Mouse (Mus musculus) liver, embryonic 14.5 days (tissue): ENCODE measurements around the gene Wdr17. TPM values are rescaled to one million over a fixed set of nuclear protein-coding genes. Genes with fewer than 3 reads are reported as not detected.

Source experiments
- ATAC-seq: fragments of 200-750 bp; cut with Nextera tagmentation; 2 replicates; pipeline ENCODE4 v1.8.0; 2017; ENCODE audit warnings: moderate number of reproducible peaks, mild to moderate bottlenecking, moderate library complexity; ENCODE audit not compliant: insufficient read depth
- DNase-seq, 3 experiments: peaks; one replicate each; pipeline ENCODE4 v3.0.0-alpha.2; 2012 to 2013; ENCODE audit warnings: low read depth in 3 of 3, low spot score in 3 of 3
- H3K27ac ChIP-seq: fragments of 300-500 bp; sonication (generic); 2 replicates; pipeline ENCODE4 v1.5.1; 2014; ENCODE audit warnings: moderate library complexity, mild to moderate bottlenecking, control low read depth, inconsistent platforms
- H3K27me3 ChIP-seq: fragments of 300-500 bp; sonication (generic); 2 replicates; pipeline ENCODE4 v1.6.1; 2014; ENCODE audit warnings: mild to moderate bottlenecking, low read length, moderate library complexity; ENCODE audit not compliant: control insufficient read depth, insufficient read depth
- H3K36me3 ChIP-seq: fragments of 300-500 bp; sonication (generic); replicated peaks from 2 replicates; pipeline ENCODE4 v1.6.1; 2014; ENCODE audit warnings: low read depth; ENCODE audit not compliant: control insufficient read depth, insufficient read depth
- H3K4me1 ChIP-seq, 2 experiments: fragments of 200-500 bp in 1 of 2; fragments of 300-500 bp in 1 of 2; sonication (generic) in 1 of 2; replicated peaks; 2 replicates each; pipeline ENCODE4 v1.6.1; 2012 to 2014; ENCODE audit warnings: antibody characterized with exemption in 1 of 2, inconsistent platforms in 1 of 2, low read length in 1 of 2; ENCODE audit not compliant: control insufficient read depth in 2 of 2, insufficient read depth in 2 of 2
- H3K4me2 ChIP-seq: fragments of 300-500 bp; sonication (generic); 2 replicates; pipeline ENCODE4 v1.6.1; 2014; ENCODE audit warnings: low read depth, mild to moderate bottlenecking, control low read depth, moderate library complexity
- H3K4me3 ChIP-seq, 2 experiments: fragments of 200-500 bp in 1 of 2; fragments of 300-500 bp in 1 of 2; sonication (generic) in 1 of 2; 2 replicates each; pipeline ENCODE4 v1.5.1; 2012 to 2014; ENCODE audit warnings: low read depth in 2 of 2, low read length in 2 of 2, mild to moderate bottlenecking in 2 of 2, control low read depth in 1 of 2, inconsistent platforms in 1 of 2, moderate library complexity in 1 of 2; ENCODE audit not compliant: insufficient read depth in 1 of 2
- H3K9ac ChIP-seq: fragments of 300-500 bp; sonication (generic); replicated peaks from 2 replicates; pipeline ENCODE4 v1.6.1; 2014; ENCODE audit warnings: mild to moderate bottlenecking, control low read depth, moderate library complexity
- H3K9me3 ChIP-seq: fragments of 300-500 bp; sonication (generic); 2 replicates; pipeline ENCODE4 v1.6.1; 2016; ENCODE audit warnings: low read length, mixed read lengths; ENCODE audit not compliant: control insufficient read depth
- CTCF ChIP-seq: IDR thresholded peaks from 2 replicates; pipeline ENCODE4 v1.5.1; 2016; ENCODE audit warnings: antibody characterized with exemption, low read depth, control low read depth
- EP300 ChIP-seq: IDR thresholded peaks from 2 replicates; pipeline ENCODE4 v1.6.1; 2016; ENCODE audit warnings: antibody characterized with exemption, low read depth
- WGBS: fragments of 180-500 bp; shearing (Covaris S2); extraction: QIAGEN DNeasy Blood & Tissue Kit; methylation state at CpG from one replicate; pipeline ENCODE4 v1.1.7; 2014; ENCODE audit not compliant: insufficient replicate concordance; 5-methylcytosine and 5-hydroxymethylcytosine counted together
- polyA plus RNA-seq, 2 experiments: library from polyadenylated mRNA; depleted of rRNA in 1 of 2; stranded (reverse) in 1 of 2; unstranded in 1 of 2; fragments of >200 nt; fragmentation: Nextera tagmentation in 1 of 2; extraction: Ambion mirVana in 1 of 2; gene quantifications; 2 replicates each; pipeline versions ENCODE4 v1.2.1 to v1.2.3; 2012 to 2014

The Wdr17 gene
- polyA plus RNA-seq, 2 experiments, result 0.01 to 0.09 TPM

- H3K4me2 ChIP-seq, result peak within 1 kb of the TSS; percentile 48
- peaks cover 0 to 4% of the 10 kb centered on the region in 2 experiments; a peak in 1 of 4 replicates for H3K4me1 ChIP-seq
- no peaks in the 10 kb centered on the region for H3K27me3 ChIP-seq
- H3K9ac ChIP-seq, result no peak within 1 kb of the TSS
- 20% methylated on average over 21 of the region's 21 CpGs for WGBS
- ATAC-seq, result peak; percentile 56
- DNase-seq, result peak; percentile 43 to 49 (median 44)
- no peaks in the 10 kb centered on the region for H3K36me3 ChIP-seq
- no peak within 1 kb of the TSS for H3K4me3 ChIP-seq
- H3K27ac ChIP-seq, result no peak within 1 kb of the TSS
- TF ChIP-seq CTCF, result no peak
- TF ChIP-seq EP300, result no peak
- H3K9me3 ChIP-seq, result no peaks in the 10 kb centered on the region
Observed at GRCm38 (mm10) chr8:54600671-54601251, 286.2 kb downstream of the Wdr17 start, which contains the start of gene Spata4. Gene Spata4, plus strand, starts transcription at chr8:54600781.

- no peak overlapping the region for H3K4me3 ChIP-seq
- DNase-seq (no peak), ATAC-seq (no peak)
- no peaks in the 10 kb centered on the region for H3K36me3 ChIP-seq
- H3K27ac ChIP-seq, result no peak overlapping the region
- H3K9me3 ChIP-seq, result no peaks in the 10 kb centered on the region
- TF ChIP-seq EP300 (no peak), CTCF (no peak)
- H3K4me1 ChIP-seq, result peaks cover 0 to 4% of the 10 kb centered on the region in 2 experiments; a peak in 1 of 4 replicates
- no peak overlapping the region for H3K9ac ChIP-seq
- H3K4me2 ChIP-seq, result no peak overlapping the region
- 63% methylated on average over 2 of the region's 2 CpGs for WGBS
- H3K27me3 ChIP-seq, result no peaks in the 10 kb centered on the region
Observed at GRCm38 (mm10) chr8:54597386-54597785, 289.6 kb downstream of the Wdr17 start.

- Histone ChIP-seq H3K27ac (no peak overlapping the region), H3K4me2 (no peak overlapping the region), H3K9ac (no peak overlapping the region), H3K27me3 (no peaks in the 10 kb centered on the region), H3K36me3 (no peaks in the 10 kb centered on the region), H3K4me3 (no peak overlapping the region), H3K9me3 (no peaks in the 10 kb centered on the region), H3K4me1 (peaks cover 0 to 4% of the 10 kb centered on the region in 2 experiments; a peak in 1 of 4 replicates)
- 68% methylated on average over 2 of the region's 2 CpGs for WGBS
- TF ChIP-seq EP300, result no peak
- TF ChIP-seq CTCF, result no peak
- no peak for ATAC-seq
- no peak for DNase-seq
Observed at GRCm38 (mm10) chr8:54596940-54597339, 290.0 kb downstream of the Wdr17 start.

GRCm38 (mm10) chr8:54596051-54596450 is 290.9 kb downstream of the Wdr17 start:
- Histone ChIP-seq H3K4me2 (no peak overlapping the region), H3K36me3 (no peaks in the 10 kb centered on the region), H3K27me3 (no peaks in the 10 kb centered on the region), H3K4me3 (no peak overlapping the region), H3K9me3 (no peaks in the 10 kb centered on the region), H3K27ac (no peak overlapping the region), H3K9ac (no peak overlapping the region), H3K4me1 (peaks cover 0 to 4% of the 10 kb centered on the region in 2 experiments; a peak in 1 of 4 replicates)
- DNase-seq (no peak), ATAC-seq (no peak)
- TF ChIP-seq EP300, result no peak
- TF ChIP-seq CTCF, result no peak
- WGBS, result 42% methylated on average over 2 of the region's 2 CpGs

- Histone ChIP-seq H3K9me3 (no peaks in the 10 kb centered on the region), H3K27me3 (no peaks in the 10 kb centered on the region), H3K4me1 (0 out of 4 replicates have a peak, but pooled peaks cover 0 to 2% of the 10 kb centered on the region in 2 experiments), H3K4me3 (no peak overlapping the region), H3K27ac (no peak overlapping the region), H3K9ac (no peak overlapping the region), H3K4me2 (no peak overlapping the region), H3K36me3 (no peaks in the 10 kb centered on the region)
- 78% methylated on average over 5 of the region's 5 CpGs for WGBS
- ATAC-seq (no peak), DNase-seq (no peak)
- no peak for TF ChIP-seq EP300
- TF ChIP-seq CTCF, result no peak
Observed at GRCm38 (mm10) chr8:54594634-54595033, 292.4 kb downstream of the Wdr17 start.
